Mouse (Mus musculus) embryonic facial prominence, embryonic 14.5 days (tissue): ENCODE measurements at regions not wholly inside any gene's neighbourhood (a gene's known extent, or its start where the extent isn't known, plus 50 kb on each side); places are given as distances from the start of the nearest gene placed in this dataset.

ENCODE experiments used
- ATAC-seq: fragments of 200-750 bp; cut with Nextera tagmentation; 2 replicates; pipeline ENCODE4 v1.8.0; 2017; ENCODE audit warnings: low read depth, moderate number of reproducible peaks, moderate TSS enrichment
- DNase-seq: peaks from one replicate; pipeline ENCODE4 v3.0.0-alpha.2; 2015; ENCODE audit warnings: low spot score
- H3K27ac ChIP-seq: fragments of 300-500 bp; sonication (generic); replicated peaks from 2 replicates; pipeline ENCODE4 v1.5.1; 2014; ENCODE audit warnings: low read depth, mild to moderate bottlenecking, low read length, moderate library complexity
- H3K27me3 ChIP-seq: fragments of 300-500 bp; sonication (generic); replicated peaks from 2 replicates; pipeline ENCODE4 v1.6.1; 2014; ENCODE audit warnings: low read length; ENCODE audit not compliant: control insufficient read depth, insufficient read depth
- H3K36me3 ChIP-seq: fragments of 300-500 bp; sonication (generic); 2 replicates; pipeline ENCODE4 v1.6.1; 2014; ENCODE audit warnings: low read length, mixed read lengths; ENCODE audit not compliant: control insufficient read depth, insufficient read depth
- H3K4me1 ChIP-seq: fragments of 300-500 bp; sonication (generic); 2 replicates; pipeline ENCODE4 v1.6.1; 2014; ENCODE audit warnings: antibody characterized with exemption, low read length; ENCODE audit not compliant: control insufficient read depth, insufficient read depth
- H3K4me2 ChIP-seq: fragments of 300-500 bp; sonication (generic); 2 replicates; pipeline ENCODE4 v1.6.1; 2014; ENCODE audit warnings: low read depth, mild to moderate bottlenecking, low read length, moderate library complexity, mixed read lengths
- H3K4me3 ChIP-seq: fragments of 300-500 bp; sonication (generic); 2 replicates; pipeline ENCODE4 v1.5.1; 2014; ENCODE audit warnings: low read depth, mild to moderate bottlenecking, low read length
- H3K9ac ChIP-seq: fragments of 300-500 bp; sonication (generic); 2 replicates; pipeline ENCODE4 v1.6.1; 2014; ENCODE audit warnings: low read depth, mild to moderate bottlenecking, low read length, moderate library complexity, mixed read lengths
- H3K9me3 ChIP-seq: fragments of 300-500 bp; sonication (generic); 2 replicates; pipeline ENCODE4 v1.6.1; 2016; ENCODE audit warnings: low read length; ENCODE audit not compliant: control insufficient read depth
- WGBS: fragments of 180-500 bp; shearing (Covaris S2); extraction: QIAGEN DNeasy Blood & Tissue Kit; methylation state at CpG from one replicate; pipeline ENCODE4 v1.1.7; 2014; 5-methylcytosine and 5-hydroxymethylcytosine counted together

GRCm38 (mm10) chr14:24763845-24764244, 276.9 kb downstream of the Rps24 start:
- H3K27ac ChIP-seq = no peak overlapping the region
- DNase-seq (no peak), ATAC-seq (no peak)

GRCm38 (mm10) chr14:24766260-24766659, 279.3 kb downstream of the Rps24 start:
- DNase-seq = no peak
- Histone ChIP-seq H3K36me3 (no peaks in the 10 kb centered on the region), H3K9ac (no peak overlapping the region), H3K27ac (no peak overlapping the region), H3K27me3 (no peaks in the 10 kb centered on the region), H3K4me1 (peaks cover 21% of the 10 kb centered on the region), H3K9me3 (no peaks in the 10 kb centered on the region), H3K4me3 (no peak overlapping the region), H3K4me2 (no peak overlapping the region)
- no peak for ATAC-seq
- WGBS = 87% methylated on average over 3 of the region's 3 CpGs

More at GRCm38 (mm10) chr14:24763845-24764244, 276.9 kb downstream of the Rps24 start:
- no peak overlapping the region for H3K4me3 ChIP-seq
- H3K4me1 ChIP-seq = peaks cover 7% of the 10 kb centered on the region; the same call in 1 of the 2 replicates
- no peak overlapping the region for H3K4me2 ChIP-seq
- 52% methylated on average over 7 of the region's 7 CpGs for WGBS
- no peaks in the 10 kb centered on the region for H3K27me3 ChIP-seq
- no peaks in the 10 kb centered on the region for H3K9me3 ChIP-seq
- no peak overlapping the region for H3K9ac ChIP-seq
- H3K36me3 ChIP-seq = no peaks in the 10 kb centered on the region

GRCm38 (mm10) chr14:24766690-24767089, 279.8 kb downstream of the Rps24 start:
- Histone ChIP-seq H3K4me3 (no peak overlapping the region), H3K9ac (no peak overlapping the region), H3K9me3 (no peaks in the 10 kb centered on the region), H3K27me3 (no peaks in the 10 kb centered on the region), H3K27ac (no peak overlapping the region), H3K4me1 (peaks cover 25% of the 10 kb centered on the region), H3K36me3 (no peaks in the 10 kb centered on the region), H3K4me2 (no peak overlapping the region)
- WGBS = 69% methylated on average over 2 of the region's 2 CpGs
- ATAC-seq (no peak), DNase-seq (no peak)

- H3K9me3 ChIP-seq = no peaks in the 10 kb centered on the region
- H3K36me3 ChIP-seq = no peaks in the 10 kb centered on the region
- no peak overlapping the region for H3K27ac ChIP-seq
- H3K27me3 ChIP-seq = no peaks in the 10 kb centered on the region
- ATAC-seq = no peak
- no peak overlapping the region for H3K9ac ChIP-seq
- WGBS = 83% methylated on average over 5 of the region's 5 CpGs
- DNase-seq = no peak
- peaks cover 31% of the 10 kb centered on the region for H3K4me1 ChIP-seq
- H3K4me3 ChIP-seq = no peak overlapping the region
- no peak overlapping the region for H3K4me2 ChIP-seq
Measured at GRCm38 (mm10) chr14:24767316-24767715, 280.4 kb downstream of the Rps24 start.

GRCm38 (mm10) chr14:24767964-24768363, 281.0 kb downstream of the Rps24 start:
- no peak overlapping the region for H3K4me2 ChIP-seq
- WGBS = 66% methylated on average over 5 of the region's 5 CpGs
- H3K4me1 ChIP-seq = peaks cover 31% of the 10 kb centered on the region
- no peaks in the 10 kb centered on the region for H3K36me3 ChIP-seq
- no peaks in the 10 kb centered on the region for H3K27me3 ChIP-seq
- H3K27ac ChIP-seq = peak overlapping the region; percentile 17; the same call in 1 of the 2 replicates
- DNase-seq = no peak
- ATAC-seq = no peak
- no peaks in the 10 kb centered on the region for H3K9me3 ChIP-seq
- H3K4me3 ChIP-seq = no peak overlapping the region
- no peak overlapping the region for H3K9ac ChIP-seq

GRCm38 (mm10) chr14:24769451-24769850, 282.5 kb downstream of the Rps24 start:
- no peak for DNase-seq
- Histone ChIP-seq H3K9ac (no peak overlapping the region), H3K4me1 (peaks cover 31% of the 10 kb centered on the region), H3K36me3 (no peaks in the 10 kb centered on the region), H3K9me3 (no peaks in the 10 kb centered on the region), H3K27me3 (no peaks in the 10 kb centered on the region), H3K4me2 (no peak overlapping the region), H3K4me3 (no peak overlapping the region), H3K27ac (no peak overlapping the region)
- ATAC-seq = peak; percentile 17; the same call in 1 of the 2 replicates
- WGBS = 55% methylated on average over 3 of the region's 3 CpGs

- peak; percentile 66 for ATAC-seq
- H3K36me3 ChIP-seq = no peaks in the 10 kb centered on the region
- H3K27ac ChIP-seq = peak overlapping the region; percentile 4; the same call in 1 of the 2 replicates
- no peak overlapping the region for H3K9ac ChIP-seq
- DNase-seq = peak; percentile 48
- H3K27me3 ChIP-seq = no peaks in the 10 kb centered on the region
- no peak overlapping the region for H3K4me2 ChIP-seq
- H3K4me1 ChIP-seq = peaks cover 31% of the 10 kb centered on the region
- H3K9me3 ChIP-seq = no peaks in the 10 kb centered on the region
- 24% methylated on average over 11 of the region's 11 CpGs for WGBS
- no peak overlapping the region for H3K4me3 ChIP-seq
Measured at GRCm38 (mm10) chr14:24770015-24770977, 283.4 kb downstream of the Rps24 start.

GRCm38 (mm10) chr14:24771663-24772062, 284.7 kb downstream of the Rps24 start:
- Histone ChIP-seq H3K36me3 (no peaks in the 10 kb centered on the region), H3K9me3 (no peaks in the 10 kb centered on the region), H3K4me1 (peaks cover 31% of the 10 kb centered on the region), H3K27me3 (no peaks in the 10 kb centered on the region), H3K9ac (no peak overlapping the region), H3K27ac (no peak overlapping the region), H3K4me3 (no peak overlapping the region), H3K4me2 (no peak overlapping the region)
- ATAC-seq (no peak), DNase-seq (no peak)
- 86% methylated on average over 1 of the region's 1 CpGs for WGBS
